Mouse (Mus musculus): ENCODE measurements around the gene Rad23a.

The Rad23a gene

GRCm38 (mm10) chr8:84840248-84840999 is at the start of gene Rad23a:
Rad23a (minus strand) TSS chr8:84840665.
- DNase-seq (ENCODE audit: low spot score), result peak; percentile 89

- DNase-seq (ENCODE audit: low spot score), result no peak
These were observed 48.7 kb upstream of the Rad23a start for GRCm38 (mm10) chr8:84889141-84889540.

- no peak for DNase-seq (ENCODE audit: low spot score)
These were observed 47.8 kb upstream of the Rad23a start for GRCm38 (mm10) chr8:84888280-84888679.

- DNase-seq (ENCODE audit: low spot score), result no peak
These were observed 44.3 kb upstream of the Rad23a start for GRCm38 (mm10) chr8:84884728-84885127.

GRCm38 (mm10) chr8:84878915-84879314 is 38.5 kb upstream of the Rad23a start:
- DNase-seq (ENCODE audit: low spot score), result no peak

- DNase-seq (ENCODE audit: low spot score), result no peak
These were observed 37.0 kb upstream of the Rad23a start for GRCm38 (mm10) chr8:84877297-84878035.

GRCm38 (mm10) chr8:84874339-84874738 is 33.9 kb upstream of the Rad23a start:
- DNase-seq (ENCODE audit: low spot score), result no peak

- DNase-seq (ENCODE audit: low spot score), result no peak
These were observed 32.6 kb upstream of the Rad23a start for GRCm38 (mm10) chr8:84873016-84873415.

GRCm38 (mm10) chr8:84872309-84872965 is 32.0 kb upstream of the Rad23a start:
- peak; percentile 76 for DNase-seq (ENCODE audit: low spot score)

GRCm38 (mm10) chr8:84871376-84872308 is 31.2 kb upstream of the Rad23a start, which contains the start of gene Syce2:
Syce2 (plus strand) TSS chr8:84872111.
- DNase-seq (ENCODE audit: low spot score), result peak; percentile 90

GRCm38 (mm10) chr8:84856864-84857441 is 16.5 kb upstream of the Rad23a start, which contains the start of gene Farsa:
Farsa (plus strand) TSS chr8:84856989.
- DNase-seq (ENCODE audit: low spot score), result peak; percentile 92

- no peak for DNase-seq (ENCODE audit: low spot score)
These were observed 16.0 kb upstream of the Rad23a start for GRCm38 (mm10) chr8:84856434-84856833.

GRCm38 (mm10) chr8:84847684-84848435 is 7.4 kb upstream of the Rad23a start:
- DNase-seq (ENCODE audit: low spot score), result no peak

- DNase-seq (ENCODE audit: low spot score), result peak; percentile 100
These were observed 6.5 kb upstream of the Rad23a start, which contains the start of gene Calr for GRCm38 (mm10) chr8:84846722-84847572. Calr (minus strand) TSS chr8:84846934.

GRCm38 (mm10) chr8:84846094-84846721 is 5.7 kb upstream of the Rad23a start:
- no peak for DNase-seq (ENCODE audit: low spot score)

- DNase-seq (ENCODE audit: low spot score), result no peak
These were observed 5.1 kb upstream of the Rad23a start for GRCm38 (mm10) chr8:84845355-84846093.

GRCm38 (mm10) chr8:84844397-84845070 is 4.1 kb upstream of the Rad23a start:
- no peak for DNase-seq (ENCODE audit: low spot score)

GRCm38 (mm10) chr8:84841514-84841913 is 1.0 kb upstream of the Rad23a start:
- no peak for DNase-seq (ENCODE audit: low spot score)

Measured in testis, postnatal 14 days (tissue).